In genomic region chr12:65420127-65420526, GRCm38 (mm10) we compare ENCODE assay signal across 31 mouse cellular contexts.
"Had no signal": no experiment of that assay in that cellular context is flagged by ENCODE, and none has a peak within 500 bp of the region (broad histone marks: within the 10 kb centered on the region; RNA-seq: fewer than 3 reads in every experiment).

No protein-coding gene starts in this region.

- H3K27me3 ChIP-seq: heart, embryonic 12.5 days; heart, embryonic 13.5 days; heart, embryonic 15.5 days; hindbrain, embryonic 12.5 days; hindbrain, embryonic 13.5 days; hindbrain, embryonic 15.5 days; intestine, embryonic 15.5 days; kidney, embryonic 15.5 days had no signal

- H3K27ac ChIP-seq: heart, embryonic 13.5 days; heart, embryonic 15.5 days; hindbrain, embryonic 10.5 days; hindbrain, embryonic 12.5 days; hindbrain, embryonic 13.5 days; hindbrain, embryonic 14.5 days; hindbrain, embryonic 15.5 days; hindbrain, postnatal 0 days; intestine, embryonic 15.5 days; kidney, embryonic 15.5 days; kidney, postnatal 0 days; layer of hippocampus, adult 2 months; left cerebral cortex, adult 2 months had no signal

- H3K9me3 ChIP-seq: heart, embryonic 12.5 days; heart, embryonic 13.5 days; heart, embryonic 15.5 days; hindbrain, embryonic 10.5 days; hindbrain, embryonic 12.5 days; hindbrain, embryonic 13.5 days; hindbrain, embryonic 15.5 days; intestine, embryonic 15.5 days; kidney, embryonic 15.5 days had no signal

- DNase-seq: heart, postnatal 10 days; heart, postnatal 14 days; heart, postnatal 36 days; heart, postnatal 4 days; kidney, adult 11 months; kidney, adult 18-20 months; kidney, adult 2 months; kidney, adult 8-10 months; kidney, adult 9 months; kidney, postnatal 10 days; kidney, postnatal 14 days; kidney, postnatal 25 days; kidney, postnatal 36 days; kidney, postnatal 4 days; layer of hippocampus, adult 9-11 months; layer of hippocampus, postnatal 36 days had no signal

- H3K4me1 ChIP-seq: heart, embryonic 12.5 days; heart, embryonic 13.5 days; heart, embryonic 15.5 days; hindbrain, embryonic 10.5 days; hindbrain, embryonic 12.5 days; hindbrain, embryonic 13.5 days; hindbrain, embryonic 15.5 days; intestine, embryonic 15.5 days; kidney, embryonic 15.5 days had no signal

- H3K4me3 ChIP-seq: heart, embryonic 12.5 days; heart, embryonic 13.5 days; heart, embryonic 15.5 days; hindbrain, embryonic 10.5 days; hindbrain, embryonic 12.5 days; hindbrain, embryonic 13.5 days; hindbrain, embryonic 15.5 days; intestine, embryonic 15.5 days; kidney, embryonic 15.5 days; layer of hippocampus, adult 2 months; left cerebral cortex, adult 2 months had no signal

- H3K9ac ChIP-seq: heart, embryonic 12.5 days; heart, embryonic 13.5 days; heart, embryonic 15.5 days; hindbrain, embryonic 12.5 days; hindbrain, embryonic 13.5 days; hindbrain, embryonic 14.5 days; hindbrain, embryonic 15.5 days; intestine, embryonic 15.5 days; kidney, embryonic 15.5 days had no signal

- H3K4me2 ChIP-seq: heart, embryonic 11.5 days; heart, embryonic 12.5 days; heart, embryonic 13.5 days; heart, embryonic 15.5 days; hindbrain, embryonic 12.5 days; hindbrain, embryonic 13.5 days; hindbrain, embryonic 14.5 days; hindbrain, embryonic 15.5 days; intestine, embryonic 15.5 days; kidney, embryonic 15.5 days had no signal

- H3K36me3 ChIP-seq: heart, embryonic 12.5 days; heart, embryonic 13.5 days; heart, embryonic 15.5 days; hindbrain, embryonic 10.5 days; hindbrain, embryonic 12.5 days; hindbrain, embryonic 13.5 days; hindbrain, embryonic 15.5 days; intestine, embryonic 15.5 days; kidney, embryonic 15.5 days had no signal
